Mouse (Mus musculus): ENCODE measurements around the gene Gm572.

The Gm572 gene

GRCm38 (mm10) chr4:148715396-148715795 lies 72.3 kb downstream of the Gm572 start:
- DNase-seq (ENCODE audit: low read depth), result no peak

Data from NIH3T3 (cell line).